Mouse (Mus musculus): ENCODE measurements around the gene Cep55.

DNA sequence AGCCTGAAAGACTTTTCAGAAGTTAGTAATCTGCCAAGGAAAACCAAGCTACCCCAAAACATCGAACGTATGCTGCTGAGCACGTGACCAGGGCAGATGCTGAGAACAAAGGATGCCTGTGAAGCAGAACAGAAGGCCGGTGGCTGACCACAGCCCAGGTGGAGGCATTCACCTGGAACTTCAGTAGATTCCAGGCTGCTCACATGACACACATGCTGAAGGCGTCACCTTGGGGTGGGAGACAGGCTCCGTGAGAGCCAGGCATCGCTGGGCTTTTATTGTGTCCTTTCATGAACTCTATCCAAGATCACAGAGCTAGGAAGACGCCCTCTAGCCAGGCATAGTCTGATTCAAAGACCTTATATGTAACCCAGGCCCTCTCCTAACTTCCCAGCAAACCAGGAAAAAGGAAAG, 28.6 kb upstream of the Cep55 start:
- TF ChIP-seq POLR2A (IDR thresholded peaks at IDR 0.05; ENCODE audit: control insufficient read depth, extremely low read depth, insufficient read depth, low read length, poor library complexity): no peak
- TF ChIP-seq CTCF (IDR thresholded peaks at IDR 0.05; ENCODE audit: borderline replicate concordance, control insufficient read depth, extremely low read depth, insufficient read depth, low read length, poor library complexity): no peak

Data from thymus, adult 2 months (tissue).